Mouse (Mus musculus): Measurements from ENCODE around the gene Fhl5. TPM values are rescaled to one million over a fixed set of nuclear protein-coding genes. Genes with fewer than 3 reads are reported as not detected.
"Not testable (repeated sequence)": the region's sequence is repeated elsewhere in the genome, so short reads cannot be mapped to it uniquely, and the experiment has no call there.

Fhl5 gene
- polyA plus RNA-seq, 1 experiment from 2014 or later, result 0.59 TPM

- not testable (repeated sequence) for H3K9me3 ChIP-seq (ENCODE audit: control insufficient read depth, low read length); H3K4me3 ChIP-seq (ENCODE audit: low read length); H3K9ac ChIP-seq (ENCODE audit: low read length); H3K4me1 ChIP-seq (replicated peaks; ENCODE audit: control insufficient read depth, insufficient read depth, low read length); H3K27me3 ChIP-seq (ENCODE audit: control insufficient read depth, insufficient read depth, low read depth, low read length); H3K36me3 ChIP-seq (ENCODE audit: control insufficient read depth, insufficient read depth, low read length); ATAC-seq (ENCODE audit: low read depth); H3K4me2 ChIP-seq (ENCODE audit: low read depth, low read length); H3K27ac ChIP-seq (ENCODE audit: low read length)
- WGBS, result 79% methylated on average over 1 of the region's 1 CpGs
Observed at GRCm38 (mm10) chr4:25233767-25234166, 8.9 kb downstream of the Fhl5 start.

GRCm38 (mm10) chr4:25232546-25232945 lies 10.1 kb downstream of the Fhl5 start:
- Histone ChIP-seq H3K27me3 (ENCODE audit: control insufficient read depth, insufficient read depth, low read depth, low read length) (no peaks in the 10 kb centered on the region), H3K4me1 (replicated peaks; ENCODE audit: control insufficient read depth, insufficient read depth, low read length) (no peaks in the 10 kb centered on the region), H3K4me2 (ENCODE audit: low read depth, low read length) (no peak overlapping the region), H3K4me3 (ENCODE audit: low read length) (no peak overlapping the region), H3K9me3 (ENCODE audit: control insufficient read depth, low read length) (no peaks in the 10 kb centered on the region), H3K36me3 (ENCODE audit: control insufficient read depth, insufficient read depth, low read length) (no peaks in the 10 kb centered on the region), H3K27ac (ENCODE audit: low read length) (no peak overlapping the region), H3K9ac (ENCODE audit: low read length) (no peak overlapping the region)
- WGBS, result 79% methylated on average over 3 of the region's 3 CpGs
- ATAC-seq (ENCODE audit: low read depth), result no peak

GRCm38 (mm10) chr4:25227527-25227926 lies 15.1 kb downstream of the Fhl5 start:
- Histone ChIP-seq H3K27me3 (ENCODE audit: control insufficient read depth, insufficient read depth, low read depth, low read length) (no peaks in the 10 kb centered on the region), H3K36me3 (ENCODE audit: control insufficient read depth, insufficient read depth, low read length) (no peaks in the 10 kb centered on the region), H3K4me2 (ENCODE audit: low read depth, low read length) (no peak overlapping the region), H3K4me3 (ENCODE audit: low read length) (no peak overlapping the region), H3K27ac (ENCODE audit: low read length) (no peak overlapping the region), H3K9me3 (ENCODE audit: control insufficient read depth, low read length) (no peaks in the 10 kb centered on the region), H3K9ac (ENCODE audit: low read length) (no peak overlapping the region), H3K4me1 (replicated peaks; ENCODE audit: control insufficient read depth, insufficient read depth, low read length) (no peaks in the 10 kb centered on the region)
- 18% methylated on average over 1 of the region's 1 CpGs for WGBS
- no peak for ATAC-seq (ENCODE audit: low read depth)

DNA sequence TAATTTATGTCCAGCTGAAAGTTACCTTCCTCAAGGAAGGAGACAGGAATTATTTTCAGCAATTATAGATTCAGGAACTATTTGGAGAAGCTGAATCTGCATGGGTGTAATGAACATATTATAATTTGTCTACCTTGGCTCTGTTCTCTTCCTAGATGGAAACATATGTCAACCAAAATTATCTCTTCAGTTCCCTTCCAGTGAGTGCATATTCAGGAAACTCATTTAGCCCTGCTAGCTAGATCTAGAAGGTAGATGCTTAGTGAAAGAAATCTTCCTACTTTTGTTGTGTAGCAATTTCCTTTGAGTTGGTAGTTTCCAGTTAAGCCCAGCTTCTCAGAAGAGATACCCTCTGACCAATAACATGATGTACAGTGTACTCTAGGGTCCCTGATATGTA lies 20.7 kb downstream of the Fhl5 start:
- Histone ChIP-seq H3K27ac (ENCODE audit: low read length) (no peak overlapping the region), H3K27me3 (ENCODE audit: control insufficient read depth, insufficient read depth, low read depth, low read length) (no peaks in the 10 kb centered on the region), H3K9me3 (ENCODE audit: control insufficient read depth, low read length) (no peaks in the 10 kb centered on the region), H3K4me2 (ENCODE audit: low read depth, low read length) (no peak overlapping the region), H3K36me3 (ENCODE audit: control insufficient read depth, insufficient read depth, low read length) (no peaks in the 10 kb centered on the region), H3K9ac (ENCODE audit: low read length) (no peak overlapping the region), H3K4me1 (replicated peaks; ENCODE audit: control insufficient read depth, insufficient read depth, low read length) (no peaks in the 10 kb centered on the region), H3K4me3 (ENCODE audit: low read length) (no peak overlapping the region)
- ATAC-seq (ENCODE audit: low read depth), result no peak

DNA sequence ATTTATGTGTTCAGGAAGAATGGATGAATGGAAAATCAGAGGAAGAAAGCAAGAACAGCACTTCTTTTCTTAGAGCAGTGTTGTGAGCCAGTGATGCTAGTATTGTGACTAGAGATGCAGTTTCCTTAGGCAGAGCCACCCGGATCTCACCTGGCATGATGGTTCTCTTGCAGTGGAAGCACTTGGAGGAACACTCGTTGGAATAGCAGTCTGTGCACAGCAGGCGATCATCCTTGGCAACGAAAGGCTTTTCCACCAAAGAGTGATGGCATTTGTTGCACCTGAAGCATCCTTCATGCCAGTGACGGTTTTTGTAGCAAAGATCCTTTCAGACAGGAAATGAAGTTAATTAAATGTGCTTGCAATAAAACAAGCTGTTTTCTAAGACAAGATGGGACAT lies 29.2 kb downstream of the Fhl5 start:
- H3K9me3 ChIP-seq (ENCODE audit: control insufficient read depth, low read length), result no peaks in the 10 kb centered on the region
- no peak overlapping the region for H3K27ac ChIP-seq (ENCODE audit: low read length)
- H3K36me3 ChIP-seq (ENCODE audit: control insufficient read depth, insufficient read depth, low read length), result no peaks in the 10 kb centered on the region
- no peak for ATAC-seq (ENCODE audit: low read depth)
- no peak overlapping the region for H3K4me3 ChIP-seq (ENCODE audit: low read length)
- H3K4me2 ChIP-seq (ENCODE audit: low read depth, low read length), result no peak overlapping the region
- WGBS, result 38% methylated on average over 5 of the region's 5 CpGs
- H3K9ac ChIP-seq (ENCODE audit: low read length), result no peak overlapping the region
- H3K4me1 ChIP-seq (replicated peaks; ENCODE audit: control insufficient read depth, insufficient read depth, low read length), result no peaks in the 10 kb centered on the region
- H3K27me3 ChIP-seq (ENCODE audit: control insufficient read depth, insufficient read depth, low read depth, low read length), result no peaks in the 10 kb centered on the region

GRCm38 (mm10) chr4:25206166-25206565 lies 36.5 kb downstream of the Fhl5 start:
- Histone ChIP-seq H3K4me3 (ENCODE audit: low read length) (no peak overlapping the region), H3K4me1 (replicated peaks; ENCODE audit: control insufficient read depth, insufficient read depth, low read length) (no peaks in the 10 kb centered on the region), H3K27me3 (ENCODE audit: control insufficient read depth, insufficient read depth, low read depth, low read length) (no peaks in the 10 kb centered on the region), H3K9me3 (ENCODE audit: control insufficient read depth, low read length) (no peaks in the 10 kb centered on the region), H3K4me2 (ENCODE audit: low read depth, low read length) (no peak overlapping the region), H3K9ac (ENCODE audit: low read length) (no peak overlapping the region), H3K36me3 (ENCODE audit: control insufficient read depth, insufficient read depth, low read length) (no peaks in the 10 kb centered on the region), H3K27ac (ENCODE audit: low read length) (no peak overlapping the region)
- WGBS, result 78% methylated on average over 4 of the region's 4 CpGs
- no peak for ATAC-seq (ENCODE audit: low read depth)

DNA sequence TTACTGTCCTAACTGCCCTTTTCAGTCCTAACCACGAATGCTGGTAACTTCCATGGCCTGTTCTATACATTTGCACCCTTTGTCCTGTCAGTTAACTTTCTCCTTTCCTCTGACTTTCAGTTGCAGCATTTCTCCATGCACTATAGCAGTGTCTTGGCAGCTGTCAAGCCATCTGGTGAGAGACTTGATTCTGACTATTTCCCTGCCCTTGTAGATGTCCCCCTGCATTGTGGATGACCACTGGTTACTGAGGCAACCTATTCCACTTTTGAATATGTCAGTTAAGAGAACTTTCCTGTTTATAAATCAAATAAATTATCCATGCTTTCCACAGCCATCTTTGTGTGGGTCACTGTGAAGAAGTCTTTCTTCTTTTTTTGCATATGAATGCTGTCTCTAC lies 45.4 kb downstream of the Fhl5 start:
- no peak for ATAC-seq (ENCODE audit: low read depth)
- 55% methylated on average over 1 of the region's 1 CpGs for WGBS
- Histone ChIP-seq H3K9ac (ENCODE audit: low read length) (no peak overlapping the region), H3K27me3 (ENCODE audit: control insufficient read depth, insufficient read depth, low read depth, low read length) (no peaks in the 10 kb centered on the region), H3K9me3 (ENCODE audit: control insufficient read depth, low read length) (no peaks in the 10 kb centered on the region), H3K4me1 (replicated peaks; ENCODE audit: control insufficient read depth, insufficient read depth, low read length) (no peaks in the 10 kb centered on the region), H3K36me3 (ENCODE audit: control insufficient read depth, insufficient read depth, low read length) (no peaks in the 10 kb centered on the region), H3K4me2 (ENCODE audit: low read depth, low read length) (no peak overlapping the region), H3K4me3 (ENCODE audit: low read length) (no peak overlapping the region), H3K27ac (ENCODE audit: low read length) (no peak overlapping the region)

GRCm38 (mm10) chr4:25179617-25180208 lies 63.0 kb downstream of the Fhl5 start:
- H3K4me3 ChIP-seq (ENCODE audit: low read length), result no peak overlapping the region
- no peak overlapping the region for H3K27ac ChIP-seq (ENCODE audit: low read length)
- no peak overlapping the region for H3K9ac ChIP-seq (ENCODE audit: low read length)
- no peaks in the 10 kb centered on the region for H3K4me1 ChIP-seq (replicated peaks; ENCODE audit: control insufficient read depth, insufficient read depth, low read length)
- no peaks in the 10 kb centered on the region for H3K36me3 ChIP-seq (ENCODE audit: control insufficient read depth, insufficient read depth, low read length)
- H3K4me2 ChIP-seq (ENCODE audit: low read depth, low read length), result no peak overlapping the region
- H3K27me3 ChIP-seq (ENCODE audit: control insufficient read depth, insufficient read depth, low read depth, low read length), result no peaks in the 10 kb centered on the region
- ATAC-seq (ENCODE audit: low read depth), result no peak
- WGBS, result 55% methylated on average over 4 of the region's 4 CpGs
- H3K9me3 ChIP-seq (ENCODE audit: control insufficient read depth, low read length), result no peaks in the 10 kb centered on the region
